Mouse (Mus musculus): ENCODE data around the gene Lrrc9.

Gene Lrrc9

DNA sequence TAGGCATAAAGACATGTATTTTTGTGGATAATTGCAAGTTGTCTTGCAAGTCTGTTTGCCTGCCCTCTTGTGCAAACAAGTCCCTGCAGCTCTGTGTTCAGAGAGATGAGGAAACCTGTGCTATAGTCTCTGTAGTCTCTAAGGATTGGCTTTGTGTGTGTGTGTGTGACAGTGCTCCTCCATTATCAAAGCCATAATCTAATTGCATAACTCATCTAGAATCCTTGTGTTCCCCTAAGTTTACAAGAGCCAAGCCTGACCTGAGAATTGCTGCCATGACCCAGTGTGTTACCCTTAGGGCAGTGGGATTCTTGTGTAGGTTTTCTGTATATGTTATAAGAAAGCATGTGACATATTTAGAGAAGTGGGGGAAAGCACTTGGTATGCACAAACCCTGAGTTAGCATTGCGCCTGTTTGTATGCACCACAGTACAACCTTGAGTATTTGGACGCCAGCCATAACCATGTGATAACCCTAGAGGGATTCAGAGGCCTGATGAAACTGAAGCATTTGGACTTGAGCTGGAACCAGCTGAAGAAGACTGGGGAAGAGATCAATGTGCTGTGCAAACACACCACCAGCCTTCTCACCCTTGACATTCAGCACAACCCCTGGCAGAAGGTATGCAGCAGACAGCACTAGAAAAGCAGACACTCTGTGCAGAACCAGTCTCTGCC lies 35.2 kb downstream of the Lrrc9 start:
- no peak for DNase-seq

DNA sequence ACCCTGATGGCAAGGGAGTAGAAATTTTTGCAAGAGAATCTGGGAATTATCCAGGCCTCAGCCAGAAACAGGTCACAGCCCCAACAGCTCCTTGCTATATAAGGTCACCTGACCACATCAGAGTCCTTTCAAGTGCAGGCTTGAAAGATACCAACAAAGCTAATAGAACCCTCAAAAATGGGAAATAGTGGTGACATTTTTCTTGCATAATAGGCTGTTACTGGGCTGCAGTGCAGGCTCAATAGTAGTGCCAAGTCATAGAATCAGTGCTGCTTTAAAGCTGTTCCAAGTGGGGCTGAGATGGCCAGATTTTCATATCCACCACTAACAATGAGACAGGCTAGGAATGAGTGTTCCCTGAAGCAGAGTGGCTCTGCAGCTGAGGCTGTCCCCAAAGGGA lies 40.6 kb downstream of the Lrrc9 start:
- no peak for DNase-seq

DNA sequence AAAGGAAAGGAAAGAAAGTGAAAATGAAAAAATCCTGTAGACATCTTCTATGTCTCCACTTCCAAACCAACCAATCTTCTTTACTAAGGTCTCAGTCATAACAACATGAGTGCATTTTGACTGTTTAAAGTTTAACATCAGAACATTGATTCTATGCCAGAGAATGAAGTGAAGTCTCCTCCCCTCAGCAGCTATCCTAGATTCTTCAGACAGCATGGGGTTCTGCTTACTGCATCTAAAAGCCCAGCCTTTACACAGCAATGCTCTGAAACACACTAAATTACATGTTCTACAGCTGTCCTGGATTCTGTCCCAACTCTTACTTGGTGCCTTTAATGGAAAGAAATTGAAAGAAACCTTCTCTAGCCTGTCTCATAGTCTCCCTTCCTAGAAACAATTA lies 43.2 kb downstream of the Lrrc9 start:
- no peak for DNase-seq

DNA sequence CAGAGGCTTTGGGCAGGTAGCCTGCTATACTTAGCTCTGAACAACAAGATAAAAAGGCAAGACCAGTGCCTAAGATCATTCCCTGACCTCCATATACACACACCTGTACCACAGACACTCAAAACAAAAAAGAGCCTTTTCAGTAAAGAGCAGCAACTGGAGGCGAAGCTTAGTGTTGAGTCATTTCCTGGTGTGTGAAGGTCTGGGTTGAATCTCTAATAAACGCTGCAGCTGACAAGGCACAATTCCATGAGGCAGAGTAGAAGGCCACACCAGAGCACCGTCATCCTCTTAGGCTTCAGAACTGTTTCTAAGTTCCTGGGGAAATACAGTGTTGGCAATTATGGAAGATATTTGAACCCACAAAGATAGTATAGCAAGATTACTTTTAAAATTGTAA lies 45.8 kb downstream of the Lrrc9 start:
- no peak for DNase-seq

DNA sequence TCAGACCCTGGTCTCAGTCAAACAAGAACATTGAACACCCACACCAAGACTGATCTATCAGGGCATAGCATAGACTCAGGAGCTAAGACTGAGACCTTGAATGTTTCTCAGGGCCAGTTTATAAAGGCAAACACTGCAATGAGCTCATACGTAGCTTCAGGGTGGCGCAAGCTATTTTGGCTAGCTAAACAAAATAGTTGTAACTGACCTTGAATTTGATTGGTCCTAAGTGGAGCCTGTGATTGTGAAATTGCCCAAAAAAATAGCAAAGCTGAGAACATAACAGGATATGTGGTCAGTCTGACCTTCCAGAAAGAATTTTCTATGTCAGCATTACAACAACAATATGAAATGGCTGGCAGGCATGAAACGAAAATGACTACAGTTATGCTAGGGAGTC lies 48.3 kb downstream of the Lrrc9 start:
- DNase-seq, result no peak

DNA sequence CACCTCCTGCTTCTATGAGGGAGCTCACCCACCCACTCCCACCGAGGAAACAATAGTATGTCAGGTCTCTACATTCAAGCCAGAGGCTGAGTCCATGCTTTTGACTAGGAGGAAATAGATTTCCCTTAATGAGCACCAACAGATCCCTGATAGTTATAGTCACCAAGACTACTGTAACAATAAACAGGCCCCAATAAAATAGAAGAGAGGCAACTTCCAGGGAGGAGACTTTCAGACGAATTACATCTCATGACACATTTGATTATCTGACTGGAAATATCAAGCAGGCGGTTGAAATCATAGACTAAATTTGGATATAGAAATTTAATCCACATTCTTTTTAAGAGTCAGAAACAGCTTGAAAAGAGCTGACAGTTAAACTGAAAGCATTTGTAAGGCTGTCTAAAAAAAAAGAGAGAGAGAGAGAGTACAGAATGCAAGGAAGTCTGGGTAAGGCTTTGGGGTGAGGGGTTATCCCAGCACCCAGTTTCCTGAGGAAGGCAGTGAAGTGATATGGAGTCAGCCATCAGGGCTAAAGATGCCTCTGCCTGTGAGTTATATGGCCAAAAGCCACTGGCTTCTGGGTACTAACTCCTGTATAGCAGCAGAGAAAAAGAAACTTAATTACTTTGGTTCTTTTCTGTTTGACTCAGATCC lies 49.5 kb downstream of the Lrrc9 start:
- no peak for DNase-seq

DNA sequence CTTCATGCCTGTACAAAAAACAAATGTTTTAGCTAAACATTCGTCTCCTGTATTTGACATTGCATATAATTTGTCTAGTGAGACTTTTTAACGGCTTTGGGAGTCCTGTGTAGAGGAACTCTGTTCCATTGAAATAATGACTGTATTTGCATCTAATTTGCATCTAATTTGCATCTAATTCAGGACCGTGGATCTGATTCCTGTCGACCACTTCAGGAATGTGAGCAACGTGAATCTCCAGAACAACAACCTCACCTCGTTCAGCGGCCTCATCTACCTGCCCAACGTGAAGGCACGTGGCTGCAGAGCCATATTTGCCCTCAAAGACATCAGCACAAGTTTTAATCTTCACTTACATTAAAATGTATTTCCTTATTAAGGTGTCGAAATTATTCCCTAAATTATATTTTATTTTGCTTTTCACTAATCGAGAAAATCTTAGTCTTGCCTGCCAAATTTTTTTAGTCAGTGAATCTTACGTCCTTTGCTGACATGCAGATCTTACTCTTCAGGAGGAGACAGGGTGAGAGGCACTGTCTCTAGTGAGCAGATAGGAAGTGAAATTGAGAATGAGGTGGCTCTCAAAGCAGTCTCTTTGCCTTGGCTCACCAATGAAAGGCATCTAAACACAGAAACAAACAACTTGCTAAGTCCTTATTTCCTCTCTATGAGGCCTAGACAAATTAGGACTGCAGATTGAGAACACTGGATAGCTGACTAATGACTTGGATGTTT lies 55.4 kb downstream of the Lrrc9 start:
- no peak for DNase-seq

DNA sequence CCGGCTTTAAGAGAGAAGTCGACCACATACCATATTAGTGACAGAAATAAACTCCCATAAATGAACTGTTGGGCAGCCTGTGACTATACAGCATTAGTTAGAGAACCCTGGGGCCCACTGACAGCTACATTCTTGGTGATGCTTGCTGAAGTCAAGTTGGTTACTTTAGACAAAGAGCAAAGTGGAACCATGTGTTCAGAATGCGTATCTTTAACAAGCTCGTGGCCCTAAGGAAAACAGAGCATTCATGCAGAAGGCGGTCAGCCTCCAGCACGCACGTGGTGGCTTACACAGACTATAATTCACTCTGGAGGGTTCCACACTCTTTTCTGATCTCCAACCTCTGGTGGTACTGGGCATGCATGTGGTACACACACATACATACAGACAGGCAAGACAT lies 67.9 kb downstream of the Lrrc9 start:
- no peak for DNase-seq

DNA sequence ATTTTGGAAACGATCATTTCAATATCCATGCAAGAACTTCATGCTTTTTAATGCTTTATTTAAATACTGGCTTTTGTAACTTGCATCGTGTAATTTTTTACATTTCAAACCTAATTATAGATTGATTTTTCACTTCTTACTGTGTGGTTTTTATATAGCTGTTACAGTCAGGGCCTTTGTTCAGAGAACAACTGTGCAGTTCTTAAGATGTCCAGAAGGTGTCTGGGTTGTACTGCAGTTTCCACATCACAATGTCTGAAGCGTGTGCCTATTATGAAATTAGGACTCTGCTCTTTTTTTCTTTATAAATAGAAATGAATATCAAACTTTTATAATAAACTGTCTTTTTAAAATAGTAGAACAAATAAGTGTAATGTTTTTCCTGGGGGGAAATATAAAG lies 73.8 kb downstream of the Lrrc9 start:
- no peak for DNase-seq

DNA sequence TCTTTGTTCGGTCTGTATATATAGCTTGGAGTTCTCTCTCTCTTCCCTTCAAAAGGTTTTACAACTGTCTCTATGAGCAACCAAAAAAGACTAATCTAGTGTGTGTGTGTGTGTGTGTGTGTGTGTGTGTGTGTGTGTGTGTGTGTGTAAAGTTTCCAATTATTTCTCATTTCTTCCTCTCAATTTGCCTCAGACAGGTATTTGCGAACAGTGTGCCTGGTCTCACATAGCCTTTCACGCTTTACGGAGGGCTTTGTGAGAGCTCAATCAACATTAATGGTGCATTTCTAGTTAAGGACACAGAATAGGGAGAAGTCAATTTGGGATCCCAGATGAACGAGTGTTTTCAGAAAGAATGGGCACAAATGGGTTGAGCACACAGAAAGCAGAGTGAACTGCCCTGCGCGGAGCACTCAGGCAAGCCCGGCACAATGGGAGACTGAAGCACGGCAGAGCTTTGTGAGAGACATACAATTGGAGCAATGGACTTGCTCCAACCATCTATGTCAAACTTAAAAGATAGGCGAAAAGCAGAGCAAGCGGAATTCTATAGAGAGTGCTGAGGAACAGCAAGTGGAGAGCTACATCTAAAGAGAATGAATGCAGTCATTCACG lies 76.6 kb downstream of the Lrrc9 start:
- DNase-seq, result no peak

DNA sequence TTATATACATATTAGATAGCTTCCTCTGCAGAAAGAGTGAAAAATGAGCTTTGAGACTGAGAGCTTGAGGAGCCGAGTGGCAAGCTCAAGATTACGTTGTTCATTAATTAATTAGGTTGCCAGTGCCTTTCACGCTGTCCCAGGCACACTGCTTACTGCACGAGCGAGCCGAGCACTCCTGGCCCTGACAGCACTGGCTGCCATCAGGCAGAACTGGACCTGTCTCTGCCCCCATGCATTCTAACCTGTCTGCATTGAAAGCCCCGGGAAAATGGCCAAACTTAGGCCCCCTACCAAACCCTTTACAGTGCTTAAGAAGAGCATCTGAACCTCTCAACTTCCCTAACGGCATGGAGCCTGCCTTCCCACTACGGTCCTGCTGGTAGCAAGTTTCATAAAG lies 77.7 kb downstream of the Lrrc9 start:
- no peak for DNase-seq

DNA sequence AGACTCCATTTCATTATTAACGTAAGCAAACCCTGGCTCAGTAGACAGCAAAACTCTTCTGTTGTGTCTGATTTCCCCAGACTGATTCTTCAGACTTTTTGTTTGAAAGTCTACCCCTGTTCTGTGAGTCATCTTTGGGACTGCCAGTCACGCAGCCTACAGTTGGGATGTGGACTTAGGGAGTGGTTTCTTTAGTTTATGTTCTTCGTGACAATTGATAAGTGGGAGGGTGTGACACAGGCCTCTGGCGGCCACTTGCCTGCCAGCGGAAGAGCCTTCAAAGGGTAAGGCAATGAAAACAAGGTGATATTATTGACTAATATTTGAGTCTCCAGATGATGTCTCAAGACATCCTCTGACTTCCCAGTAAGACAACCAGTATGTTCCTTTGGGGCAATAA lies 78.2 kb downstream of the Lrrc9 start:
- DNase-seq, result no peak

DNA sequence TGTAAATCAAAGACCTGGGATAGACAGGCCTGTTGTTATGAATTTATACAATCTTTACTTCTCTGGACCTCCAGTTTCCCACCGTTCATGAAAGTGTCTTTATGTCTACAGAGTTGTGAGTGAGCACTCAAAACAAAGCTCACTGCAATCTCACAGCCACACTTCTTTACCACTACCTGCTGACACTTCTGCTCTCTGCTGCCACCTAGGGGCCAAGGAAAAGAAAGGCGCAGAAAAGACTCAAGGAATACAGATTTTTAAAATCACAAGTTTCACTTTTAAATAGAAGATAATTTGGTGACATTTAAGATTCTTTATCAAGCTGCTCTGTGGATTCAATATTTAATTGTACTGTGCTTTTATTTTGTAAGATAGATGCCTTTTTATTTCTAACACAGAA lies 79.0 kb downstream of the Lrrc9 start:
- peak in 1 of 2 experiments; percentile 63 for DNase-seq

DNA sequence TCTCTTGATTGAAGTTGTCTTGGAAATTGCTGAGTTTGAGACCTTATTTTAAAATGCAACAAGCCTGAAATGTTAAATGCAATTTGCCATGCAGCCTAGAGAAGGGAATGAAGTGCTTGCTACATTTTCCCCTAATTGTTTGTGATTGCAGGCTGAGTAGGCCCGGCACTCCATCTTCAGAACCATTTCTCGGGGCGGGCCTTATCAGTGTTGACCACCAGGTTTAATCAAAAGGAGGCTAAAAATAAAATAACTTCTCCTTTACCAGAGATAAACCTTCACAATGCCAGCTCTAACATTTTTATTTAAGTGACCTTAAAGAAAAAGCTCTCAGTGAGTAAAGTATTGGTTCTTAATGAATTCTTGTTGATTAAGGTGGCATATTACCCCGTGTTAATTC lies 83.9 kb downstream of the Lrrc9 start:
- no peak for DNase-seq

DNA sequence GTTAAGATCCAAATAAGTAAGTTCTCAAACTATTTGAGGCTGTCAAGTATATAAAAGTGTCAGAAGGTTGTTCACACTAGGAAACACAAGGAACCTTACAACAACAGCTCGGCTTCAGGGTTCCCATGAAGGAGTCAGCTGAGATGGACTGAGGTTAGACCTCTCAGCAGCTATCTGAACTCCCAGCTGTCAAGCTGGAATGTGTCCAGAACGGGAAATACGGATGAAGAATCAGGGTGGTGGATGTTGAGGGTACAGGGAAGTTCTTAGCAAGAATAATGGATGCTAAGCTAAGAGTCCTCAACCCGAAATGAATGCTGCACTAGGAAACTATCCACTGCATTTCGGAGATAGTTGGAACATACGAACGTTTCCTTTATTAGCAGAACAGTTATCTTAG lies 90.6 kb downstream of the Lrrc9 start:
- DNase-seq, result no peak

DNA sequence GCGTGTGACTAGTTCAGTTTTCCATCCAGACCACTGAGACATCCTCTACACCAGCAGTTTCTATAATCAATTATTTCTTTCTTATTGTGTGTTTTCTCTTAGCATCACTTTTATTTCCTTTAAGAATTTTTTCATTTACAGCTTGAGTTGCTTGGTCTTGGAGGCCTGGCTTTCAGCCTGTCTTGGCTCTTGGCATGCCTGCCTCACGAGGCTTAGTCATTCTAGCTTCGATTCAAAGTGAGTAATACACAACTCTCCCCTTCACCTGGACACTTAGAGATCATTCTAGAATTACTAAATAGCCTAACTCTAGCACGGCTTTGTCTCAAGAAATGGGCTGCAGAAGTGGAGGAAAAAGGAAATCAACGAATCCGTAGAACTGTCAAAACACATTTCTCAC lies 92.3 kb downstream of the Lrrc9 start:
- no peak for DNase-seq

DNA sequence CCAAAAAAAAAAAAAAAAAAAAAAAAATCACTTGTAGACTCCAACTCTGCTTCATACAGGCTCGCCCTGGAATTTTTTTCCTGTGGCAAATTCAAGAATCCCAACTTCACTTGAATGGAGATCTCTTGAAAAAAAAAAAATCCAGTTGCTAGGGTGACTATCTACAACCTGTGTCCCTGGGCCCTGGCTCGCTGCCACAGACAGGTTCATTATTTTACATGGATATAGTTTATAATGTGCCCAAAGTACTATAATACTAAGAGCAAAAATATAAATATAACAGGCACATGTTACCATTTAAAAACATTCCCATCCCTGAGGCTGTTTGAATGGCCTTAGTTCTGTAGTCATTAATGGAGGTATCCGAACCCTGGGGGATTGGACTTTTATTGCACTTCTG lies 93.9 kb downstream of the Lrrc9 start:
- no peak for DNase-seq

DNA sequence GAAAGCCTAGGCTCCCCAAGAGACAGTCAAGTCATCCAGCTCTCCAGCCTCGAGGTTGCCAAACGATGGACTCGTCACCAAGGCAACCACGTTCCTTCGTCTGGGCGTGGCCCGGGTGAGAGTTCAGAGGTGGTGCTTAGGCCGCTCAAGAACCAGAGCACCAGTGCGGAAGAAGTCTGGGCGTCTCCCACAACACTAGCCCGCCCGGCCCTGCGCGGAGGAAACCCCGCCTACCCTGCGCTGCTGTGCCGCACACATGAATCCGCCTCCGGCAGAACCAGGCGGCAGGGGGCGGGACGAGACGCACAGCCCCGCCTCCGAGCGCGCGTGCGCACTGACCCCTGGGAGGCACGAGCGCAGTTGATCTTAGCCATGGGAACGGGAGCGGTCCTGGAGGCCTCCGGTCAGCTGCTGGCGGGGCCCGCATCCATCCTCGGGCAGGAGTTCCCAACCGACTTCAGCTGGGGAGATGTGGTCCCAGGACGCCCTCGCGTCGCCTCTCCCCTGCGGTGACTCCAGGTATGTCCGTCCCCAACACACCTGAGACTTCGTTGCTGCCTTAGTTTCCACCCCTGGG lies 94.4 kb downstream of the Lrrc9 start, which contains the start of gene Pcnx4:
Gene Pcnx4, plus strand, starts transcription at position 363 of the 577 bp plus-strand sequence.
- peak; percentile 91 to 97 for DNase-seq

DNA sequence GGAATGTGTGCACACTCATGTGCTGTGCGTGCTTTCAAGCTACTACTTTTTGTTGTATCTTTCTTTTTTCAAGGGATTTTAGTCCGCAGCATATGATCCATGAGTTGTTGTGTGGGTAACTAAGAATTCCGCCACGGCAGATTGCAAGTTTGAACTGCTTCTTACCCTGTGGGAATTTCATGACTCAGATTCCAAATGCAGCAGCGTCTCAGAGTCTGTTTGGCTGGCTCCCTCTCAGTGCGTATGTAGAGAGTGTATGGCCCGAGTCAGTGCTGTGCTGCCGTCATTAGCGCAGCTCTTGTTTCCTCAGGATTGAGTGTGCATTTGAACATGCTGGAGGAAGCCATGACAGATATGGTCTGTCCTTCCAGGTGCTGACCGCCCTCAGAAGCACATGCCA lies 96.9 kb downstream of the Lrrc9 start:
- DNase-seq, result no peak

DNA sequence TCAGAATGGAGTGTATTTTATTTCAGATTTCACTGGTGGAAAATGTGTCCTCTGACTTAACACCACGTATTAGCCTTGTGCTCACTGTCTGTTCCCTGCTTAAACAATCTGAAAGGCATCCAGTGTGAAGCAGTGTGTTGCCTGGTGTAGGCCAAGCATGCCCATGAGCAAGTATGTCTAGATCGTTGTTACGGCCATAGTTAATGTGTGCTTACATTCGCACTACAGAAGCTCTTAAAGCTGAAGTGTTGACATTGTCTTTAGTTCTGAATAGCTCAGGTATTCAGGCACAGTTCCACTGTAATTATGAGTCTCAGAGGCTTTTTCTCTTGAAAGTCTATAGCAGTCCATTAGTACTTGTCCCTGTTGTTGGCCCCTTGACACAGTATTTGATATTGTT lies 112.7 kb downstream of the Lrrc9 start:
- no peak for DNase-seq

DNA sequence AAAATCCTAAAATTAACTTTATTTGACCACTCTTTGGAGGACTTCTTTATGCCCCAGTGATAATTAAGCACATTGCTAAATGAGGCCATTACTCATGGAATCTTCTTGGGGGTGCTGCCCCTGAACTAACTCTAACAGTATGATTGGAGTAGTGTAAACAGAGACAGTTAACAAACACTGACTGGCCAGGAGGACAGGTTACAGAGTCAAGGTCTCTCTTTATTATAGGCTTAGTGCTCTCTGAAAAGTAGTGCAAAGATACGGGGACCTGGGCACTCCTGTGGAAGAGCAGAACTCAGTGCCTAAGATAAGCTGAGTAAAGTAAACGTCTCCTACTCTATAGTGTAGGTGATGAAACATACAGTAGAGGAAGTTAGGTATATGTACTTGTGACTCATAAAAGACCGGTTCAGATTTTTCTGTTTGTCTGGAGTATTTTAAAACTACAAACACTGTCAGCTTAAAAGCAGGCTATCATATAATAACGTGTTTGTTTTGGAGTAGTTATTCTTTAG lies 122.7 kb downstream of the Lrrc9 start:
- no peak for DNase-seq

Data from spleen, adult 18-20 months (tissue).